Mouse (Mus musculus) lung, embryonic 16.5 days (tissue): ENCODE data around the gene Ube2t. TPM values are rescaled to one million over a fixed set of nuclear protein-coding genes. Genes with fewer than 3 reads are reported as not detected.

Experiments used
- ATAC-seq: fragments of 200-750 bp; cut with Nextera tagmentation; 2 replicates; pipeline ENCODE4 v1.8.0; 2017; ENCODE audit warnings: low read depth, mild to moderate bottlenecking, moderate library complexity
- H3K27ac ChIP-seq: fragments of 300-500 bp; sonication (generic); 2 replicates; pipeline ENCODE4 v1.5.1; 2014; ENCODE audit warnings: mild to moderate bottlenecking, control low read depth, low read length
- H3K27me3 ChIP-seq: fragments of 300-500 bp; sonication (generic); 2 replicates; pipeline ENCODE4 v1.6.1; 2014; ENCODE audit warnings: low read depth, low read length, mixed read lengths; ENCODE audit not compliant: control insufficient read depth, insufficient read depth
- H3K36me3 ChIP-seq: fragments of 300-500 bp; sonication (generic); 2 replicates; pipeline ENCODE4 v1.6.1; 2014; ENCODE audit warnings: low read length; ENCODE audit not compliant: control insufficient read depth, insufficient read depth
- H3K4me1 ChIP-seq: fragments of 300-500 bp; sonication (generic); replicated peaks from 2 replicates; pipeline ENCODE4 v1.6.1; 2014; ENCODE audit warnings: low read length, mixed read lengths; ENCODE audit not compliant: control insufficient read depth, insufficient read depth
- H3K4me2 ChIP-seq: fragments of 300-500 bp; sonication (generic); 2 replicates; pipeline ENCODE4 v1.6.1; 2014; ENCODE audit warnings: low read depth, low read length, control low read depth
- H3K4me3 ChIP-seq: fragments of 300-500 bp; sonication (generic); 2 replicates; pipeline ENCODE4 v1.5.1; 2014; ENCODE audit warnings: mild to moderate bottlenecking, low read length, control low read depth
- H3K9ac ChIP-seq: fragments of 300-500 bp; sonication (generic); 2 replicates; pipeline ENCODE4 v1.6.1; 2014; ENCODE audit warnings: low read length, control low read depth
- H3K9me3 ChIP-seq: fragments of 300-500 bp; sonication (generic); 2 replicates; pipeline ENCODE4 v1.6.1; 2016; ENCODE audit warnings: low read length; ENCODE audit not compliant: control insufficient read depth
- WGBS: fragments of 180-500 bp; shearing (Covaris S2); extraction: QIAGEN DNeasy Blood & Tissue Kit; methylation state at CpG from one replicate; pipeline ENCODE4 v1.1.7; 2014; 5-methylcytosine and 5-hydroxymethylcytosine counted together
- polyA plus RNA-seq: library from polyadenylated mRNA; unstranded; fragments of >200 nt; fragmentation: Nextera tagmentation; extraction: Ambion mirVana; gene quantifications from 2 replicates; pipeline ENCODE4 v1.2.1, GENCODE M21; 2015

Ube2t gene
- polyA plus RNA-seq, result 41.8 and 43.2 TPM in 2 replicates

DNA sequence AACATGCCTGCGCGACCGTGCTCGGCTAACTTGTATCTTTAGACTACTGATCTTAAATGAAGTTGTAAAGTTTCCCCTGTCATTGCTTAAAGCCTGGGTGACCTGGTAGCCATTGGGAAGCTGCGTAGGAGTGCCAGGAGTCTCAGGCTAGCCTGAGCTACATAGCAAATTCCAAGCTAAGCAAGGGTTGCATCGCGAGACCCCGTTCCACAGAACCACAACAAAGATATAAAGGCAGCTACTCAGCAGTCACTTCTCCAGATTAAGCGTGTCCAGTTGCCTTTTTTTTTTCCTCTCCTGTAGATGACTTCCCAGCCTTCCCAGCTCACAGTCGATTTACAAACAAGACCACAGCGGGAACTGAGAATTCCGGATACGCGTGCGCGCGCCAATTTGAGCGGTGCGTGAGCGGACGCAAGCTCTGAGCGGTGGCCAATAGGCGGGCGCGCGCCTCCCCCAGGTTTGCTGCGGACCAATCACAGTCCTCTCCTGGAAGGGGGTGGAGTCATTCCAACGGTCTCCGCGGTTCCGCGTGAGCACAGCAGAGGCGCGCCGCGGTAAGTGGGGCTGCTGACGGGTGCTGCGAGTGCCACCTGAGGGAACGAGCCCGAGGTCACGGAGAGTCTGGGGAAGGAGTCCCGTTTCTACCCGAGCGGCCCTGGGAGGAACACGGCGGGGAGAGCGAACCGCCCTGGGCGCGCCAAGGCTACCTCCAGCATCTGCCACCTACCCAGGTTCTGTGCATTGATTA is at the start of gene Ube2t:
Gene Ube2t (plus strand): TSS at position 513 of the 751 bp plus-strand sequence.
- Histone ChIP-seq H3K9me3 (no peaks in the 10 kb centered on the region), H3K4me1 (peaks cover 13% of the 10 kb centered on the region), H3K4me2 (peak within 1 kb of the TSS; percentile 80), H3K9ac (peak within 1 kb of the TSS; percentile 69), H3K27ac (peak within 1 kb of the TSS; percentile 26; the same call in 1 of the 2 replicates), H3K4me3 (peak within 1 kb of the TSS; percentile 68), H3K36me3 (no peaks in the 10 kb centered on the region; the same call in 1 of the 2 replicates), H3K27me3 (no peaks in the 10 kb centered on the region)
- 2% methylated on average over 50 of the region's 50 CpGs for WGBS
- ATAC-seq, result peak; percentile 100

DNA sequence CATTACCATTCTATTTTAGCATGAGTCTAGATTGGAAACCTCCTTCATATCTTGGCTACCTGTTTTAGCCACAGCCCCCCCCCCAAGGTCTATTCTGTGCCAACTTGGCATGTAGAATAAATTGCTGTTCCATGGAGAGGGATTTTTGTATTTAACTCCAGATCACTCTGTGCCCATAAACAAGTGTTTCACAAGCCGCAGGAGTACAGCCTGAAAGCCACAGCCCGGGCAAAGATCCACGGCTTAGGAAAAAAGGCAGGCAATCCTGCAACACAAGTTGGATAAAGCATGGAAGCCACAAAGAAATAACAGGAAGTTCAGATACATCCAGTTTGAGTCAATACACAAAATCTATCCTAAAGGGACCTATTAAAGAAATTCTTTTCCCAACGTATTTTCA is 48.8 kb upstream of the Ube2t start:
- H3K27me3 ChIP-seq, result no peaks in the 10 kb centered on the region
- H3K4me2 ChIP-seq, result no peak overlapping the region
- H3K4me3 ChIP-seq, result no peak overlapping the region
- WGBS, result 89% methylated on average over 4 of the region's 4 CpGs
- no peak overlapping the region for H3K27ac ChIP-seq
- ATAC-seq, result no peak
- H3K4me1 ChIP-seq, result no peaks in the 10 kb centered on the region; the same call in 1 of the 2 replicates
- H3K36me3 ChIP-seq, result no peaks in the 10 kb centered on the region
- no peak overlapping the region for H3K9ac ChIP-seq
- H3K9me3 ChIP-seq, result no peaks in the 10 kb centered on the region

DNA sequence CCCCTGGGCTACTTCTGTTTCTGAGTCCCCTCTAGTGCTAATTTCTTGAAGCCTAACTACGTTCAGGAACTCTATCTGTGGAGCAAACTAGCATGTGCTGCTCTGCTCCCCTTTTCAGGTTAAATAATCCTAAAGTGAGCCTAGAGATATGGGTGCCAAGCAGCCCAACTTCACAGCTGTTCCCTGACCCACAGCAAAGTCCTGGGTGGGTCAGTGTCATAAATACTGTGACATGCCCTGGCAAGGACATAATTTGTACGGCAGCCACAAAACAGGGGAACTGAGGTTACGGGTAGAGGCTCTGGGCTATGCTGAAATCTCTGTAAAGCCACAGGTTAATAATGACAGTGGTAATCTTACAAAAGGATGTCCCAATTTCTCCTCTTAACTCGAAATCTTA is 46.9 kb upstream of the Ube2t start:
- ATAC-seq, result no peak
- WGBS, result 77% methylated on average over 4 of the region's 4 CpGs
- no peaks in the 10 kb centered on the region for H3K4me1 ChIP-seq
- no peaks in the 10 kb centered on the region for H3K27me3 ChIP-seq
- H3K4me3 ChIP-seq, result no peak overlapping the region
- H3K9me3 ChIP-seq, result no peaks in the 10 kb centered on the region
- H3K27ac ChIP-seq, result no peak overlapping the region
- H3K4me2 ChIP-seq, result no peak overlapping the region
- H3K9ac ChIP-seq, result no peak overlapping the region
- H3K36me3 ChIP-seq, result no peaks in the 10 kb centered on the region

DNA sequence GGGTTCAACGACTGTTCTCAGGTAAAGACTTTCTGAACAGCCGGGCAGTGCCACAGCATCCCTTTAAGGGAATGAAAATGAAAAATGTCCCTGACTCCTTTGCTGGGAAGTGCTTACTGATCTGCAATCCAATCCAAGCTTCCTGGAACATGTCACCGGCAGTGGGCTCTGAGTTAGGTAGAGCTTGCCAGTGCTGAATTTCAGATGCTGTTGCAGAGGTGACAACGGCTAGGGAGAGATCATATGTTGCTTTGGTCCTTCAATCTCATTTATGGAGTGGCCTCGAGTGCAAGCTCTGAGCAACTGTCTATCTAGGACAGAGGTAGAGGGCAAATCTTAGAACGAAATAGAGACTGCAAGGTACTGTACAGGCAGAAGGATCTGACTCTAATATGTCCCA is 43.4 kb upstream of the Ube2t start:
- Histone ChIP-seq H3K4me3 (no peak overlapping the region), H3K9me3 (no peaks in the 10 kb centered on the region), H3K27me3 (no peaks in the 10 kb centered on the region), H3K27ac (no peak overlapping the region), H3K36me3 (no peaks in the 10 kb centered on the region), H3K9ac (no peak overlapping the region), H3K4me1 (no peaks in the 10 kb centered on the region), H3K4me2 (no peak overlapping the region)
- 75% methylated on average over 6 of the region's 6 CpGs for WGBS
- ATAC-seq, result no peak

DNA sequence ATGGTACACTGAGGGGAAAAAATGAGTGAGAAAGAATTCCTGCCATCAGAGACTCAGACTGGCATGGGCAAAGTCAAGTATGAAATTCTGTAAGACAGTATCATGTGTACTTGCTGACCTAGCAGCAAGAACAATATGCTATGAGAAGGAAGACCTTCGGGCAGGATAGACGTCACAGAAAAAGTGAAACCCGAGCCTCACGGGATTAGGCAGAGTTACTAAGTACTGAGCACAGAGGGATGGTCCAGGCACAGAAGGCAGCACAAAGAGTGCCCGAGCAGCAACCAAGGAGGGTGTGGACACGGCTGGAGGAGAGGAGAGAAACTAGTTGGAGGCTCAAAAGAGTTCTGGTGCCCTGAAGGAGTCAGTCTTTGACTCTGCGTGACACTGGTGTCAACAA is 29.9 kb upstream of the Ube2t start:
- Histone ChIP-seq H3K27ac (no peak overlapping the region), H3K4me3 (no peak overlapping the region), H3K9me3 (no peaks in the 10 kb centered on the region), H3K4me1 (no peaks in the 10 kb centered on the region), H3K27me3 (no peaks in the 10 kb centered on the region), H3K36me3 (no peaks in the 10 kb centered on the region), H3K9ac (no peak overlapping the region), H3K4me2 (no peak overlapping the region)
- ATAC-seq, result no peak
- WGBS, result 38% methylated on average over 7 of the region's 7 CpGs

DNA sequence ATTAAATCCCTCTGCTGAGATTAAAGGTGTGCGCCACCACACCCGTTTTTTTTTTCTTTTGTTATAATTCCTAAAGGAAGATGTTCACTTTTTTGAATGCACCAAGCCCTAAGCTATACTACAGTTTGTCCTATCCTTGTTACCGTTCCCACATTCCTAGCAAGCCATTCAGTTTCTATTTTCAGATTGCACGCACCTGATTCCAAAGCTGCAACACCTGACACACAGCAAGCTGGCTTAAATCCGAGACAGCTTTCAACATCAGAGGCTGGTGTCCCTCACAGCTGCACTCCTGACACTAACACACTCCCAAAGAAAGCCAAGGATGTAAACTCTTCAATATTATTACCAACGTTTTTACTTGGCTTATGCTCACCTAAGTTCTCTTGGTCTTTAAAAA is 26.0 kb upstream of the Ube2t start:
- ATAC-seq, result no peak
- H3K36me3 ChIP-seq, result no peaks in the 10 kb centered on the region

DNA sequence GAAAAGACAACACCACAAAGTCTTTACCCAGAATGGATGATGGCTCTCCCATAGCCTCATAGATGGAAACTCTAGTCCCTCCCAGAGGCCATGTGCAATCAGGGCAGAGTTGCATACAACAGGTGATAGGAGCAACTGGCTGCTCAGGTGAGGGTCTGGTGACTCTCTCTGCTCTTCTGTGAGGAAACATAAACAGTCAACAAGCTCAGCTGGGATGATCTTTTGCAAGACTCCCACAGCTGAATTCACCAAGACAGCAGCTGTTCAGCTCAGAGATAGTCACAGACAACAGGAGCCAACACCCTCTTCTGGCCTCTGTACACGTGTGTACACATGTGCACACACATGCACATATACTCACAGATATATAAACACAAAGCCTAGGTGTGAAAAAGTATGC is 24.1 kb upstream of the Ube2t start:
- no peak overlapping the region for H3K4me2 ChIP-seq
- no peak overlapping the region for H3K27ac ChIP-seq
- H3K4me1 ChIP-seq, result peaks cover 8% of the 10 kb centered on the region; the same call in 1 of the 2 replicates
- H3K36me3 ChIP-seq, result no peaks in the 10 kb centered on the region
- H3K4me3 ChIP-seq, result no peak overlapping the region
- no peak overlapping the region for H3K9ac ChIP-seq
- WGBS, result 76% methylated on average over 1 of the region's 1 CpGs
- no peak for ATAC-seq
- H3K27me3 ChIP-seq, result no peaks in the 10 kb centered on the region
- no peaks in the 10 kb centered on the region for H3K9me3 ChIP-seq

More for the DNA sequence above, 26.0 kb upstream of the Ube2t start:
- peaks cover 1% of the 10 kb centered on the region; the same call in 1 of the 2 replicates for H3K4me1 ChIP-seq
- H3K27me3 ChIP-seq, result no peaks in the 10 kb centered on the region
- H3K4me3 ChIP-seq, result no peak overlapping the region
- no peak overlapping the region for H3K27ac ChIP-seq
- no peaks in the 10 kb centered on the region for H3K9me3 ChIP-seq
- H3K4me2 ChIP-seq, result no peak overlapping the region
- 81% methylated on average over 6 of the region's 6 CpGs for WGBS
- H3K9ac ChIP-seq, result no peak overlapping the region

DNA sequence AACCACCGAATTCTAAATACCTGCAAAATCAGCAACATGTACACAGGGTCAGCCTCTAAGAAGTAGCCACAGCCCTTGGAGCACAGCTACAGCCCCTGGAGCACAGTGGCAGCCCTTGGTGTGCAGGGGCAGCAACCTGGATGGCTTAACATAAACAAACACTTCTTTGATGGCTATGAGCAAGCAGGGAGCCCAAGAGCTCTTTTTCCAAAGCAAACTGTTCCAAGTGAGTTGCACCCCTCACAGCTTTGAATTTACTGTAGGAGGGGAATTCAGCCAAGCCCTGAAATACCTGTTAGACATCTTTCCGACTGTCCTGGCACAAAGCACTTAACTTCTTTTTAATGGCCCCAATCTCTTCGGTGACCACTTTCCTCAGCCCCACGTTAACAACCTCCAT is 21.5 kb upstream of the Ube2t start:
- H3K4me3 ChIP-seq, result no peak overlapping the region
- H3K4me1 ChIP-seq, result peaks cover 8% of the 10 kb centered on the region; the same call in 1 of the 2 replicates
- ATAC-seq, result peak; percentile 67
- H3K9ac ChIP-seq, result no peak overlapping the region
- H3K4me2 ChIP-seq, result 0 out of 2 replicates have a peak overlapping the region, but pooled peaks have one; percentile 0
- no peaks in the 10 kb centered on the region for H3K27me3 ChIP-seq
- H3K27ac ChIP-seq, result peak overlapping the region; percentile 57
- 28% methylated on average over 4 of the region's 4 CpGs for WGBS
- H3K9me3 ChIP-seq, result no peaks in the 10 kb centered on the region
- H3K36me3 ChIP-seq, result no peaks in the 10 kb centered on the region

DNA sequence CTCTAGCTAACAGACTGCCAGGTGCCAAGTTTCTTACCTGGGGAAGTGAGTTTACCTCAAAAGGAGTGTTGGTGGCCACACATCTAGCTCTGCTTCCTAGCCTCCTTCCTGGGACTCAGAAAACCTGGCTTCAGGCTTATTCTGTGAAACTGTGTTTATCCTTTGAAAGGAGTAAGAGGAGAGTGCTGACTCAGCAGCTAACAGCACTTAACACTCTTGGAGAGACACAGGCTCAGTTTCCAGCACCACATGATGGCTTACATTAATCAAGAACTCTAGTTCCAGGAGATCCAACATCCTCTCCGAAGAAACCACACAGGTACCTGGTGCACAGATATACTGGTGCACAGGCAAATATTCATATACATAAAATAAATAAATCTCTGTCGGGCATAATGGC is 19.5 kb upstream of the Ube2t start:
- no peaks in the 10 kb centered on the region for H3K9me3 ChIP-seq
- ATAC-seq, result no peak
- WGBS, result 82% methylated on average over 2 of the region's 2 CpGs
- no peak overlapping the region for H3K4me3 ChIP-seq
- H3K36me3 ChIP-seq, result 0 out of 2 replicates have a peak, but pooled peaks cover 1% of the 10 kb centered on the region
- H3K4me1 ChIP-seq, result peaks cover 8% of the 10 kb centered on the region; the same call in 1 of the 2 replicates
- H3K9ac ChIP-seq, result no peak overlapping the region
- H3K4me2 ChIP-seq, result no peak overlapping the region
- H3K27ac ChIP-seq, result no peak overlapping the region
- H3K27me3 ChIP-seq, result no peaks in the 10 kb centered on the region
